Mouse (Mus musculus) forelimb bud, embryonic 11.5 days (tissue): ENCODE measurements around the gene Patl1.
A peak's percentile ranks its signal among the peaks of the same experiment; 100 is the strongest.
"Not testable (repeated sequence)": the region's sequence is repeated elsewhere in the genome, so short reads cannot be mapped to it uniquely, and the experiment has no call there.

Experiments used
- DNase-seq: peaks from one replicate; pipeline ENCODE4 v3.0.0-alpha.2; 2012; ENCODE audit warnings: low read depth, low spot score

Patl1 gene

GRCm38 (mm10) chr19:11966201-11966636, 54.0 kb downstream of the Patl1 start:
- peak; percentile 12 for DNase-seq

GRCm38 (mm10) chr19:11969155-11970050, 57.2 kb downstream of the Patl1 start:
- DNase-seq: no peak

- DNase-seq: no peak
These were observed 61.5 kb downstream of the Patl1 start for GRCm38 (mm10) chr19:11973511-11974222.

GRCm38 (mm10) chr19:11974223-11974540, 62.0 kb downstream of the Patl1 start:
- DNase-seq: no peak

GRCm38 (mm10) chr19:11975683-11976082, 63.5 kb downstream of the Patl1 start:
- no peak for DNase-seq

- no peak for DNase-seq
These were observed 65.2 kb downstream of the Patl1 start for GRCm38 (mm10) chr19:11977363-11977762.

GRCm38 (mm10) chr19:11980471-11980870, 68.3 kb downstream of the Patl1 start:
- DNase-seq: no peak

- not testable (repeated sequence) for DNase-seq
These were observed 72.4 kb downstream of the Patl1 start for GRCm38 (mm10) chr19:11984614-11985013.

- DNase-seq: no peak
These were observed 75.6 kb downstream of the Patl1 start for GRCm38 (mm10) chr19:11987841-11988240.

GRCm38 (mm10) chr19:11989334-11989733, 77.1 kb downstream of the Patl1 start:
- DNase-seq: no peak

- no peak for DNase-seq
These were observed 79.8 kb downstream of the Patl1 start for GRCm38 (mm10) chr19:11992034-11992433.

- no peak for DNase-seq
These were observed 80.3 kb downstream of the Patl1 start for GRCm38 (mm10) chr19:11992441-11993029.
